Mouse (Mus musculus): ENCODE results near the gene Atxn7l1.

Atxn7l1 gene

DNA sequence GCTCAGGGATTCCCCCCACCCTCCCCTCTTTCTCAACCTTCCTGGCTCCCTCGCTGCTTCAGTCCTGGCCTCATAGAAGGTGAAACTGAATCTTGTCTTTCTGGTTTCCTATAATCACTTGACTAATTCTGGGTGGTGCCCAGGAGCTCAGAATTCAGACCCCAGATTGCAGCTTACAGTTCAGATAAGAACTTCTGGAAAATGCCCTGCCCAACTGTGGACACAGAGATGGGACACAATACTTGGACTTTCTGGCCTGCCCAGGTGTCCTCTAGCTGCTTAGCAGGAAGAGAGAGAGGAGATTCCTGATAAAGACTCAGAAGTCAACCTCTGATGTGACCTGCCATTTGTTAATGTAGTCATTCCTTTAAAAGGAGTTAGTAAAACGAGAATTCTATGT, 131.7 kb downstream of the Atxn7l1 start:
- no peak for DNase-seq

DNA sequence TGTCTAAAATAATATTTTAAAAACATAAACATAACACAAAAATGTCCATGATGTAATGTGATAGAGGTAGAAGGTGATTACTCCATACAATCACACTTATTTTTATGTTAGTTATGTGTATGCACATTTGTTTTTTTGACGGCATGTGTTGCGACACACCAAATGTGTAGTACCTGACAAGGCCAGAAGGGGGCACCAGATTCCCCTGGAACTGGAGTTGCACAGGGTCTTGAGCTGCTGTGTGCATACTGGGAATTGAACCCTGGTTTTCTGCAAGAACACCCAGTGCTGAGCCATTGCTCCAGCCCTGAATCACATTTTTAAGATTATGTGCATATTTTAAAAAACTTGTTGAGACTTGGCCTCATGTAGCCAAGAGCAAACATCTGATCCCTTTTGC, 133.3 kb downstream of the Atxn7l1 start:
- no peak for DNase-seq

DNA sequence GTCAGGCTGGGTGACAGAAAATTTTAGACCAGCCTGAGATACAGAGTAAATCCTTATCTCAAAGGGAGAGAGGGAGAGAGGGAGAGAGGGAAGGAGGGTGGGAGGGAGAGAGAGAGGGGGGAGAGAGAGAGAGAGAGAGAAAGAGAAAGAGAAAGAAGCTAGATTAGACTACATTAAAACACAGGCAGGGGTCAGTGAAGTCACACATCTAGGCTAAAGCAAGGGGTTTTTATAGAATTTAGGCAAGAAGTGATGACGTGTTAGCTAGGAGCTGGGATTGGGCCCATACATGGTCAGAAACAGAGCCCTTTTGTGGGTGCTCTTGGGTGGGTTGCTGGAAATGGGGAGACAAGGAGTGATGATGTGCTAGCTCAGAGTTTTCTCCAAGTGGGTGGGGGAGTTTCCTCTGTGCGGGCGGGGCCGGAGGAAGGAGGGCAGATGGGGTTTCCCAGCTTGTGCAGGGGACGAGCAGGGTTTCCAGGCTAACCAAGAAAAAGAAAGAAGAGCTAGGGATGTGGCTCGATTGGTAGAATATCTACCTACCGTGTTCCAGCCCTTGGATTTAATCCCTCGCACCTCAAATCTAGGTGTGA, 136.9 kb downstream of the Atxn7l1 start:
- no peak for DNase-seq

DNA sequence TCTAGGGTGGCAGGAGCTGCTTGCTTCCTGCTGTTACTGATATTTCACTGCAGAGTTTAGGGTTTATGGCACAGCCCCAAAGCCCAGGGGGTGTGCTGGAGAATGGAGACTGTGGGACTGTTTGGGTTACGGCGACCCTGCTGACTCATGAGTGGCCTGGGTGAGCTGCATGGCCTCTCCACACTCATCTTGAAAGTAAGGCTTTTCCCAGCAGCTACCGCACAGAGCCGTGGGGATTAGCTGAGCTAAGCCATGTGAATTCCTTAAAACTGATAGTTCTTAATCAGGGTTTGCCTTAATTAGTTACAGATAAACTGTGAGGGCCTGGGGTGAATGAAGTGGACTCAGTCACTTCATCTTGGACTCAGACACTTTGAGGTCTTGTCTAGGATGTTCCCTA, 137.9 kb downstream of the Atxn7l1 start:
- DNase-seq = peak; percentile 48

DNA sequence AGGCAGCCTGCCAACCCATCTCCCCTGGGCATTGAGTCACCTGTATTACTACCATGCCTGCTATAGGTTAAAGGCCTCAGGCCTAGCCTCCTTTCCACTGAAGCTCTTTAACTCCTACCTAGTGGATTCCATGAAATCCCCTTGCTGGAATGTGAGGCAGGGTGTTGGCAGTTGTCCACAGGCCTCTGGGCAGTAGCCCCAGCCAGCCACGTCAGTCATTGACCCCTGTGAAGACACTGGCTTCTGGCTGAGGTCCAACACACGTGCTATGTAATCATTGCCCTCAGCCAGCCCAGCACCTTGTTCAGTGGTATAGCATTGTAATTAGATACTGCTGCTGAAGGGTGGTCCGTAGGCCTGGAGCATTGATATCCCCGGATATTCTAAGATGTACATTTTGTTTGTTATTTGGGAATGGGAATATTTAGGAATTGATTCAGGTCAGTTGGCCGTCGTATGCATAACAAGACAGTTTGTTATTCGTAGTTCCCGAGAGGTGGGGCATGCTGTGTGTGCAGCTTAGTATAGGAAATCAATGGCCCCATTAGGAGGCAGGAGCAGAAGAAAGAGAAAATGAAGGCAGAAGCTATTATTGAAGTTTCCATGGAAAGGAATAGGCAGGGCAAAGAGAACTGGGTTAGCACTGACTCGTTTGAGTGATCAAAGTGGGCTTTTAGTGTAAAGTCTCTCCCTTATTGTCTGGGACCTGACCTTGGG, 138.6 kb downstream of the Atxn7l1 start:
- DNase-seq = peak; percentile 90

DNA sequence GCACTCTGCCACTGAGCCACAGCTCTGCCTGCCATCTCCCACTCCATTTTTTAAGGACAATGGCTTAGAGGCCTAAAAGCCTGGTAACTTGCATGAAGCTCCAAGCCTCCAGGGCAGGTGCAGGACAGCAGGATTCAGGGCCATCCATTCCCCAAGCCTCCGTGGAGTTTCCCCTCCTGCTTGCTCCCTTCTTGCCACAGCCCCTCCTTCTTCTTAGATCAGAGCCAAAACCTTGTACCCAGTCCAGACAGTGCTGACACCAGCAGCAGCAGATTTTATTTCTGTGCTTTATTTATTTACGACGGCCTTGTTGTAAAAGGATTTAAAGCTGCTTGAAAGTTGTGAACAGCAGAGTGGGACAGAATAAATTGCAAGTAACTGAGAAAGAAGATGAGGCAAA, 140.2 kb downstream of the Atxn7l1 start:
- DNase-seq = no peak

DNA sequence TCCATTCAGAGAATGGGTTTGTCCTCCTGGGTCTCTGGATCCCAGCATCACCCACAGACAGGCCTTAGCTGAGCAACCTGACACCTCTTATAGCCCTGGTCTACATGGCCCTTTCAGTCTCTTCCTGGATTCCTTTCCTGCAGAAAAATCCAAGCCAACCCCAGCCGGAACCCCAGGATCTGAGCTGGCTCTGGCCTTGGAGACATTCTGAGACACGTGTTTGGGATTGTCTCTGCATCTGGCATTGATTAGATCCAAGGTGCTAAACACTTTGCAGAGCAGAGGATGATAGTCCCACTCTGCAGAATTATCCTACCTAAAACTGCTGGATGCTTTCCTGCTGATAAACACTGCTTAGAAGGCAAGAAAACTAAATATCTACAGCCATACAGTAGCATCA, 141.3 kb downstream of the Atxn7l1 start:
- DNase-seq = no peak

DNA sequence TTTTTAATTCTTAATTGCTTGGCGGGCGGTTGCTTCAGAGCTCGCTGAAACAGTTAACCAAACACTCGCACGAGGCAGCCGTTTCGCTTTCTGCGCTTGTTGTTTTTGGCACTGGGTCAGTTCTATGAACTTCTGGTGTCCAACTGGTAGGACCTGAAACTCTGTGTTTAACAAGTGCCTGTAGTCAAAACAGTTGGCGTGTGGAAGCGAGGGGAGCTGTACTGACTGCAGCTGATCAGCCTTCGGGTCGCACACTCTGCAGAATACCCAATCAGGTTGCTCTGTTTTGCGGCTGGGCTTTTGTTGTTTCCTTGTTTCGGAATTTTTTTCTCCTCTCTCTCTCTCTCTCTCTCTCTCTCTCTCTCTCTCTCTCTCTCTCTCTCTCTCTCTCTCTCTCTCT, 154.6 kb downstream of the Atxn7l1 start:
- DNase-seq = peak; percentile 82

DNA sequence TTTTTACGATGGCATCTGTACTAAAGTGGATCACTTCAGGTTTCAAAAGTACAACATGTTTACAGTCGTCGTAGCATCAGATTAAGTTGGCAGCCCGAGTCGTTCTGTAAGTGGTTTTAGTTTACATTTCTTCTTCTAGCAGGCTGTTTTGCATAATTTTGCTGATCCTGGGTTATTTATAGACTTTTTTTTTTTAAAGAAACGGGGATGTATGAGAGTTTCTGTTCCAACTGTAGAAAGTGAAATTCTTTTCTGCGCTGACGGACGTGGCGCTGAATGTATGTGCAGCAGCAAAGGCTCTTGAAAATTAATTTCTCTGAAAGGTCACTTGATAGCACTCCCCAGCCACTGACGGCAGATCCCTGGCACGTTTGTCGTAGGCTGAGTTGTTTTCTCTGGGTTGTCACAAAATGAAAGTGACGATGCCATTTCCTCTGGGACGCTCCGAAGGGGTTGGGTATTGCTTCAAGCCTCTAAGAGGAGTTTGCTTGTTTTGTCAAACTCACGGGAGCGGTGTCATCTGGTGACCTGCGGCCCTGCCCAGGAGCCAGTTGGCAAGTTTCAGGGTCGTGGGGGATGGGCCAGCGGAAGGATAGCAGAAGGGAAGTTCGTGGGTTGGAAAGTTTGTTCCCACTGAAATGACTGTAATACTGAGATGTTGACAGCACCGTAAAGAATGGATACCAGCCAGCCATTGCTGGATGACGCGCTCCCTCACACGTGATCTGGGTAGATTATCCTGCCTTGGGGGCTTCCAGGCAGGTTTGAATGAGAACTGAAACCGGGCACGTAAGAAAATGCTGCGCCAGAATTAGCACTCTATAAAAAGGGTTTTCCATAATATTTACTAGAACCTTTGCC, 155.3 kb downstream of the Atxn7l1 start:
- DNase-seq = peak; percentile 68

DNA sequence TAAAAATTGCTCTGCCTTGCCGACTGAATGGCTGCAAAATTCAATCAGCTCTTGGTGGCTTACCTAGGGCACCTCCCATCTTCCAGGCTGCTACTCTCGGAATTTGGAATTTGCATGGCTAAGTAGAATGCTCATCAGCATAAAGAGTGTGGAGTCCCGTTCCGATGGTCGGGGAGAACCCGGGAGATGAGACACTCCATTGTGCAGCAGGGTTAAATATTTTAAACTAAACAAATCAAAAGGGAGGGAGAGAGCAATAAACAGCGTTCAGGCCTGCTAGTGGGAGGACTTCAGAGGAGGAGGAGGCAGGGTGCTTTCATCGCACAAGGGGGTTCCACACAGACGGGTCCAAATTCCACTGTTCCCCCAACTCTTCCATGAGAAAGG, 155.9 kb downstream of the Atxn7l1 start:
- DNase-seq = peak; percentile 54

DNA sequence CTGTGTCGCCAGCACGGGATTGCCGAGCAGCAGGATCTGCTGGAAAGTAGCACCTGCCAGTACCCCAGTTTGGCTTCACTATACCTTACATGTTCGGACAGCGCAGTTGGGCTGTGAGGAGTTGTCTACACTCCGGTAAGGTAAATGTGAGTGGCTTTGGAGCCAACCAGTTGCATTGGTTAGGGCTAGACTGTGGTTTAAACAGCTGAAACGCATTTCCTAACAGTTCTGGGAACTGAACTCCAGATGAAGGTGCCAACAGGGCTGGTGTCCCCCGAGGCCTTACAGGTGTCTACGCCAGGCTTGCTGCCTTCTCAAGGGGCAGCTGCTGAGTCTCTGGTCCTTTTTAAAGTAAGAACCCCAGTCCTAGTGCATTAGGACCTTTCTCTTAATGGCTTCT, 157.6 kb downstream of the Atxn7l1 start:
- DNase-seq = no peak

DNA sequence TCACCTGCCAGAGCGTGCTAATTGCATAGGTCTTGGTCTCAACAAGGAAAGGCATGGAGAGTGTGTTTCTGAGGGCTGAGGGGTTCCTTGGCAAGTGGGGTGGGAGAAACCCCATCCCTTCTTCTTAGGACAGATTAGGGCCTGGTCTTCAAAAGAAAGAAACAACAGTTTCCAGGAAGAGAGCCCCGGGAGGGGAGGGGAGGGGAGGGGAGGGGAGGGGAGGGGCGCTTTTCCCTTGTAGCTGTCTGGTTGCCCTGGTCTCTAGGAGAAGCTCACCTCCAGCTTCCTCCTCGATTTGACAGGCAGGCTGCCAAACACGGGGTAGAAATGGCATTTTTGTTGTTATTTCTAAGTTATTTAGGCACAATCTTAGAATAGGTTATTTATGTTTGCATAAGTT, 159.0 kb downstream of the Atxn7l1 start:
- DNase-seq = no peak

DNA sequence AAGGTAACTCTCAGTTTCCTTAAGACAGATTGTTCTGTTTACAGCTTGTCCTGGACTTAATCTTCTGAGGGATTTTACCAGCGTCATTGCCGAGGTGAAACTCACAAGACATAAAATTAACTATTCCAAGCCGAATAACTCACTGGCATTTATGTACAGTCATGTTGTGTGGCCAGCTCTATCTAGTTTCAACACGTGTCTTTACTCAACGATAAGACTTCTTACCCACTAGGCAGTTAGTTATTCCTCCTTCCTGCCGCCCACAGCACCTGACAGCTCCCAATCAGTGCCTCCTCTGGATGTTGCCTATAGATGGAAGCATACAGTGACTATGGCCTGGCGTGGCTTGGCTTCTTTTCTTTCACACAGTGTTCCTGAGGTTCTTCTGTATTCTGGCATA, 161.2 kb downstream of the Atxn7l1 start:
- DNase-seq = no peak

DNA sequence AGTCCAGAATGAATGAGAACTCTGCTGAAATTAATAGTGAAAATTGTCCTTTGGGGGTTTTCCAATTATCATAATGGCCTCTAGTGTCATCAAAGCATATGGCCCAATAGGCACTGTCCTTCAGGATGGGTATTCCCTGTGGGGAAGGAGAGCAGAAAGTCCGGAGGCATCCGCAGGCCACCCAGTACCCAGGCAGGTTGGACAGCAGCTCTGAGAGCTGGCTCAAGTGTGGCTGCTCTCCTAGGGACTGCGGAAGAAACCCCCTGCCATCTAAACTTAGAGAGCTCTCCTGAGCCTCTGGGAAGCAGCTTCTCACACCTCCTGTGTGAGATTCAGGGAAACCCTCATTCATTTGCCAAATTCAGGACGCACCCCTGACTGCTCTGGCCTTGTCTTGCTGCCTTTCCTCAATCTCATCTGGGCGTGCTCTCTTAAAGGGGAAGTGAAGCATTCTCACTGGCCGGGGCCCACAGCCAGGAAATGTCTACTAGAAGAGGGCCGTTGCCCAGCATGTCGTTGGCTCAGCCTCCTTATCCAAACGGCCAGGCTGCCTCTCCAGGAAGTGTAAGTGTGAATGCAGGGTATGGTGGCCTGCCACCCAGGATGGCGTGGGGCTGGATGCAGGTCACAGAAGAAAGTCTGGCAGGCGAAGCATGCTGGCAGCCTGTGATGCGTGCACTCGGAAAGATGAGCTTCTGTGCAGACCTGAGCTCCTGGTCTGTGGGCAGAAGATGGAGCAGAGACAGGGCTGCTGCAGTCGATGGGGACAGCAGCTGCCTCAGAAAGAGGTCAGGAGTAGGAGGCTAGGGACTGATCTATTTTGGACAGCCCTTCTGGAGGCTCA, 166.6 kb downstream of the Atxn7l1 start:
- peak; percentile 75 for DNase-seq

DNA sequence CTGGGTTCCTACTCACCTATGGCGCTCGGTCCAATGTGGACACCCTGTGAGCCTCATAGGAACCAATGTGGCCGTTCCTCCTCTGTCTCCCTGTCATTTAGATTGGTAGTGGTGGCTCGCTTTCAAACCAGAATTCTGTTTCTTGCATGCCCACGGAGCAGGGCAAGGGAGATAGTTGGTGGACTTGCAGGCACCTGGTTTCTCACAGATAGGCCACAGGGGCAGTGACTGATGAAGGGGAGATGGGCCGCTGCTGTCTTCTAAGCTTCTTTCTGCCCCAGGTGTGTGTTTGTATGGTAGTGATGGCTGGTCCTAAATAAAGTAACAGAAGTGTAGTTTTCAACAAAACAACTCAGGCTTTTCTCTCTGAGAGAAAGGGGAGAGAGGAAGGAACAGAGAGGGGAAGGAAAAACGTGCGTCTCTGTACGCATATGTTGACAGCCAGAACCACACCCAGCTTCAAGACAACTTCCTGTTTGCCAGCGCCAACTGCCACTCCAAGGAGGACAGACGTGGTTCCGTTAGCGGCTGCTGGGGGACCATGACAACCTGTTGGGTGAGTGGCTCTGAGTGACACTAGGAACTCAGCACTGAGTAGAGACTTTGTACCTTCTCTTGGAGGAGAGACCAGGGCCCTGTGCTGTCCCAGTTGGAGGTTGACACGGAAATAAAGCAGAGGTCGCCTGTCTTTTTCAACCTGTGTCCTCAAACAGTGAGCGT, 167.6 kb downstream of the Atxn7l1 start:
- peak; percentile 56 for DNase-seq

DNA sequence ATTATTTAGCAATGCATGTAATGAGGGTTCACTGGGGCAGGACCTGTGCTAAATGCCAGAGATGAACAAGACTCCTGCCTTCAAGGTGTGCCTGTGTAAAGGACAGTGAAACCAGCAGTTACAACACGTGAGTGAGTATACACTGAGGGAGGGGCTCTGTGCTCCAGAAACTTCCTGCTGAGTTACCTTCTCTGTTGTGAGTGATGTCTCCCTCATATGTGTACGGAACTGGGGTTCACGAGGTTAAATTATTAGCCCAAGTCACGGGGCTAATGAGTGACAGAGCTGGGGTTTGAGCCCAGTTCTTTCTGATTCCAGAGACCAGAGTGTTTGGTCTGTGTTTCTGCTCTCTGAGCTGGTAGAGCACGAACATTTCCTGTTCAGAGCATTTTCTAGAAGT, 168.3 kb downstream of the Atxn7l1 start:
- DNase-seq = peak; percentile 69

DNA sequence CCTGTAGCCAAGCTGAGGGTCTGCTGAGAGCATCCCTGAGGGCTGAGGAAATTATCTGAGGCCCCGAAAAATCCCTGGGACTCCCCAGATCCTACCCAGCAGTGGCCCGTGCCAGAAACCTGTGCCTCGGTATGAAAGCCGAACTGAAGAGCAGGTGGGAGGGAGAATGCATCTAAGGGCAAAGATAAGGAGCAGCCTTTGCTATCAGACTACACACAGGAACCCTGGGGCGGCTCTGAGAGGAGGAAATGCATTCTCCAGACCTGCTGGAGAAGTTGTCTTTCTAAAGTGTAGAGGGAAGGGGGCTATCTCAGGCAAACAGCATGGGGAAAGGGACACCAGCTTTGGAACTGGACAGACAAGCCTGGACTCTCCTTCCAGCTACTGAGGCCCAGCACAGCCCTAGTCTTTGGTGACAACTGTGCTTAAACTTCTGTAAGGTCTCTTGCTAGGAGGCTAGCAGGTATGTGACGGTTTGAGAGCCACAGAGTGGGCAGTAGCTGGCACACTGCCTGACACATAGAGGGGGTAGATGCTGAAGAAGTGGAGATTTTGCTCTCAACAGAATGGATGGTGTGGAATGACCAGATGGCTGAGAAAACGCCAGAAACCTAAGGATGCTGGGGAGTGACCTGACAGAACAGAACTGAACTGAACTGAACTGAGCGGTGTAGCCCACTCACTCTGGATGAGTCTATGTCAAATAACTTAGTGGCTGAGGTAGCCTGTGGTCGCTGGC, 170.5 kb downstream of the Atxn7l1 start:
- DNase-seq = no peak

DNA sequence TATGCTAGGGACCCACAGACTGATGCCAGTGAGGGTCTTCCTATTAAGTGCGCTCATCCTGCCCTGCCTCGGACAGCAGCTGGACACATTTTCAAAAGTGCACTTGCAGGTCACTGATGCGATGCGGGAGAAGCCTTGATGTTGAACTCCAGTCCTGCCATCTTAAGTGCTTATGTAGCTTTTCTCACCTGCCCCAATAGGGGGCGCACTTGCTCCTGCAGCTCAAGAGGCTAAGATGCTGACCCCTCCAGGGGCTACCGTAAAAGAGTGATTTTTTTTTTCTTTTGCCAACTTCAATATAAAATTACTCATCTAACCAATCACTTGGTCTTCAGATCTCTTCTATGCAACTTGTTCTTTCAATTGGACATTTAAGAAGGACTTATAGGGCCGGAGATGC, 175.1 kb downstream of the Atxn7l1 start:
- DNase-seq = no peak

DNA sequence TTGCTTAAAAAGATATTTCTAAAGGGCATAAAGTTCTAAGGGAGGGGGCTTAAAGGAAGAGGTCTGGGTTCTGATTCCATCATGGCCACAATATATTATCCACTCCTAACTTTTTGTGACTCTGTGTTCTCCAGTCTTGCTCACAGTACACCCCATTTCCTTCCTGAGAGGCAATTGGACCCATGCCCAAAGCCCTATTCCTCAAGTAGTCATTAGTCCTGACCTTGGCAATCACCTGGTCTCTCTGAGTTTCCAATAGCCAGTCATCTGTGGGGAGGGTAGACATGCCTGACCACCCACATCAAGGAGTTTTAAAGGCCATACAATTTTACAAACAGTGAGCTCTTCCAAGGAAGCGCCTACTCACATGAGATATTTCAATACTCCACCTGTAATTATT, 176.3 kb downstream of the Atxn7l1 start:
- peak; percentile 37 for DNase-seq

DNA sequence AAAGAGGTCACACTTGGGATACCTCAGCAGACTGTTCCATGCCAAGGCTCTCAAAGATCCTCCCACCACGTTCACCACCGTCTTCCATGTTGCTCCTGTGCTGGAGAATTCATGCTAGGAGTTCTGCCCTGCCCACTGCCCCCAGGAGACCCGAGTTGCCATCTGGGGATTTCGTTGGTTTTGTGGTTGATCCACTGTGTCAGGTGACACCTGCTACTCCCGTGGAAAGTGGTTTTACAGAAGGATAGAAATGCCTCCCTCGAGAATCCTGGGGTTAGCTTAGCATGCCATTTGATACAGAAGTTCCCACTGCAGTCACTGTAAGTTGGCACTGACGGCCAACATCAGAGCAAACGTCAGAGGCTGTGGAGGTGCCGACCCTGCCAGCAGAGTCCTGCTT, 177.9 kb downstream of the Atxn7l1 start:
- DNase-seq = no peak

DNA sequence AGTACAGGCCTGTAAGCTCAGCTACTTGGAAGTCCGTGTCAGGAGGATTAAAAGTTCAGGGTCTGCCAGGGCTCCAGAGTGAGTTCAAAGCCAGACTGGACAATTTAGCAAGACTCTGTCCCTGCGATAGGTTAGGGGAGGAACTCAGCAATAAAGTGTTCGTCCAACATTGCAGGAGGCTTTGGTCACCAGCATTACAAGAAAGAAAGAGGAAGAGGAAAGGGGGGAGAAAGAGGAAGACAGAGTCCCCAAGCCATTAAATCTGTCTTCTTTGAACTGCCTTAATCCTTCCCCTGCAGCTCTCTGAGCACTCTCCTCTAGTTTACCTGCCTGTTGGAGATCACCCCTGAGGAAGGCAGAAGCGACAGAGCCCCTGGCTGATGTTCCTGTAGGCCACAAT, 184.6 kb downstream of the Atxn7l1 start:
- no peak for DNase-seq

DNA sequence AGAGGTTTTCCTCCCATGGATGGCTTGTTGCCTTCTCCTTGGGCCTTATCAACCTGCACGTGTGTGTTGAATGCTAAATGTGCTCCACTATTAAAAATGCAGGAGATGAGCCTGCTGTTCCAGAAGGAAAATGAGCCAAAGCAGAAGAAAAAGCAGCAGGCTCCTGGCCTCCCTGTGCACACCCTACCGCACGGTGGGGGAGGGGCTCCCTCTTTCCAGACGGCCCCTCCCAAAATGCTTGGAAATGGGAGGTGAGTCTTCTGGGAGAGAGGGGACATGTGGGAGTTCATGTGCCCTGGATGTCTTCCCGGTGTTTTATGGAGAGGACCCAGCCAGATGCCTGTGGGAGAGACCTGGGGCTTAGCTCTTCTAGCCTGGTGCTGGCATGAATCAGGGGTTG, 185.3 kb downstream of the Atxn7l1 start:
- DNase-seq = no peak

Measured in kidney, adult 11 months (tissue).